Mouse (Mus musculus): ENCODE data around the gene Gcdh. TPM values are rescaled to one million over a fixed set of nuclear protein-coding genes. Genes with fewer than 3 reads are reported as not detected.
"Not testable (repeated sequence)": the region's sequence is repeated elsewhere in the genome, so short reads cannot be mapped to it uniquely, and the experiment has no call there.

The Gcdh gene
- polyA plus RNA-seq, 1 experiment from 2014 or later: 33.5 TPM

- Histone ChIP-seq H3K4me1 (ENCODE audit: control insufficient read depth, insufficient read depth, low read length) (no peaks in the 10 kb centered on the region), H3K9ac (replicated peaks; ENCODE audit: low read depth, low read length) (no peak overlapping the region), H3K4me2 (ENCODE audit: low read depth, low read length) (peak overlapping the region; percentile 40), H3K27ac (ENCODE audit: low read depth, low read length) (no peak overlapping the region), H3K9me3 (ENCODE audit: control insufficient read depth, low read length) (no peaks in the 10 kb centered on the region), H3K36me3 (ENCODE audit: control insufficient read depth, insufficient read depth, low read length) (peaks cover 67% of the 10 kb centered on the region), H3K27me3 (ENCODE audit: control insufficient read depth, insufficient read depth, low read length) (peaks cover 28% of the 10 kb centered on the region), H3K4me3 (ENCODE audit: low read depth, low read length) (no peak overlapping the region)
- no peak for ATAC-seq (ENCODE audit: low read depth)
- WGBS: 20% methylated on average over 9 of the region's 9 CpGs
Measured at GRCm38 (mm10) chr8:84913502-84913900, 19.8 kb upstream of the Gcdh start.

- Histone ChIP-seq H3K36me3 (ENCODE audit: control insufficient read depth, insufficient read depth, low read length) (peaks cover 62% of the 10 kb centered on the region), H3K27me3 (ENCODE audit: control insufficient read depth, insufficient read depth, low read length) (peaks cover 28% of the 10 kb centered on the region), H3K9me3 (ENCODE audit: control insufficient read depth, low read length) (no peaks in the 10 kb centered on the region), H3K4me1 (ENCODE audit: control insufficient read depth, insufficient read depth, low read length) (no peaks in the 10 kb centered on the region), H3K4me2 (ENCODE audit: low read depth, low read length) (peak overlapping the region; percentile 40), H3K27ac (ENCODE audit: low read depth, low read length) (no peak overlapping the region), H3K4me3 (ENCODE audit: low read depth, low read length) (peak overlapping the region; percentile 10; the same call in 1 of the 2 replicates), H3K9ac (replicated peaks; ENCODE audit: low read depth, low read length) (no peak overlapping the region)
- 4% methylated on average over 55 of the region's 55 CpGs for WGBS
- no peak for ATAC-seq (ENCODE audit: low read depth)
Measured at GRCm38 (mm10) chr8:84912895-84913501, 19.3 kb upstream of the Gcdh start.

GRCm38 (mm10) chr8:84912391-84912790 lies 18.7 kb upstream of the Gcdh start:
- Histone ChIP-seq H3K27me3 (ENCODE audit: control insufficient read depth, insufficient read depth, low read length) (peaks cover 28% of the 10 kb centered on the region), H3K4me3 (ENCODE audit: low read depth, low read length) (no peak overlapping the region), H3K4me1 (ENCODE audit: control insufficient read depth, insufficient read depth, low read length) (no peaks in the 10 kb centered on the region), H3K9me3 (ENCODE audit: control insufficient read depth, low read length) (no peaks in the 10 kb centered on the region), H3K4me2 (ENCODE audit: low read depth, low read length) (no peak overlapping the region), H3K9ac (replicated peaks; ENCODE audit: low read depth, low read length) (no peak overlapping the region), H3K27ac (ENCODE audit: low read depth, low read length) (no peak overlapping the region), H3K36me3 (ENCODE audit: control insufficient read depth, insufficient read depth, low read length) (peaks cover 56% of the 10 kb centered on the region)
- 22% methylated on average over 27 of the region's 27 CpGs for WGBS
- ATAC-seq (ENCODE audit: low read depth): no peak

GRCm38 (mm10) chr8:84911854-84912253 lies 18.1 kb upstream of the Gcdh start:
- no peak overlapping the region for H3K4me3 ChIP-seq (ENCODE audit: low read depth, low read length)
- peaks cover 51% of the 10 kb centered on the region for H3K36me3 ChIP-seq (ENCODE audit: control insufficient read depth, insufficient read depth, low read length)
- no peak overlapping the region for H3K4me2 ChIP-seq (ENCODE audit: low read depth, low read length)
- no peaks in the 10 kb centered on the region for H3K4me1 ChIP-seq (ENCODE audit: control insufficient read depth, insufficient read depth, low read length)
- H3K9ac ChIP-seq (replicated peaks; ENCODE audit: low read depth, low read length): no peak overlapping the region
- no peak overlapping the region for H3K27ac ChIP-seq (ENCODE audit: low read depth, low read length)
- ATAC-seq (ENCODE audit: low read depth): no peak
- peaks cover 28% of the 10 kb centered on the region for H3K27me3 ChIP-seq (ENCODE audit: control insufficient read depth, insufficient read depth, low read length)
- H3K9me3 ChIP-seq (ENCODE audit: control insufficient read depth, low read length): no peaks in the 10 kb centered on the region
- 79% methylated on average over 9 of the region's 9 CpGs for WGBS

- 93% methylated on average over 6 of the region's 6 CpGs for WGBS
- Histone ChIP-seq H3K27me3 (ENCODE audit: control insufficient read depth, insufficient read depth, low read length) (peaks cover 23% of the 10 kb centered on the region), H3K4me3 (ENCODE audit: low read depth, low read length) (no peak overlapping the region), H3K9me3 (ENCODE audit: control insufficient read depth, low read length) (no peaks in the 10 kb centered on the region), H3K27ac (ENCODE audit: low read depth, low read length) (no peak overlapping the region), H3K4me1 (ENCODE audit: control insufficient read depth, insufficient read depth, low read length) (no peaks in the 10 kb centered on the region), H3K36me3 (ENCODE audit: control insufficient read depth, insufficient read depth, low read length) (peaks cover 38% of the 10 kb centered on the region), H3K4me2 (ENCODE audit: low read depth, low read length) (no peak overlapping the region), H3K9ac (replicated peaks; ENCODE audit: low read depth, low read length) (no peak overlapping the region)
- ATAC-seq (ENCODE audit: low read depth): no peak
Measured at GRCm38 (mm10) chr8:84910551-84910950, 16.8 kb upstream of the Gcdh start.

- H3K9ac ChIP-seq (replicated peaks; ENCODE audit: low read depth, low read length): no peak overlapping the region
- no peak for ATAC-seq (ENCODE audit: low read depth)
- H3K4me1 ChIP-seq (ENCODE audit: control insufficient read depth, insufficient read depth, low read length): no peaks in the 10 kb centered on the region
- no peak overlapping the region for H3K4me3 ChIP-seq (ENCODE audit: low read depth, low read length)
- H3K4me2 ChIP-seq (ENCODE audit: low read depth, low read length): no peak overlapping the region
- peaks cover 35% of the 10 kb centered on the region for H3K36me3 ChIP-seq (ENCODE audit: control insufficient read depth, insufficient read depth, low read length)
- no peak overlapping the region for H3K27ac ChIP-seq (ENCODE audit: low read depth, low read length)
- H3K27me3 ChIP-seq (ENCODE audit: control insufficient read depth, insufficient read depth, low read length): peaks cover 17% of the 10 kb centered on the region
- 86% methylated on average over 5 of the region's 5 CpGs for WGBS
- H3K9me3 ChIP-seq (ENCODE audit: control insufficient read depth, low read length): no peaks in the 10 kb centered on the region
Measured at GRCm38 (mm10) chr8:84909949-84910348, 16.2 kb upstream of the Gcdh start.

- peak; percentile 19 for ATAC-seq (ENCODE audit: low read depth)
- H3K36me3 ChIP-seq (ENCODE audit: control insufficient read depth, insufficient read depth, low read length): peaks cover 34% of the 10 kb centered on the region
- H3K9ac ChIP-seq (replicated peaks; ENCODE audit: low read depth, low read length): no peak overlapping the region
- WGBS: 50% methylated on average over 20 of the region's 20 CpGs
- peak overlapping the region; percentile 33 for H3K4me3 ChIP-seq (ENCODE audit: low read depth, low read length)
- no peaks in the 10 kb centered on the region for H3K9me3 ChIP-seq (ENCODE audit: control insufficient read depth, low read length)
- H3K27ac ChIP-seq (ENCODE audit: low read depth, low read length): no peak overlapping the region
- no peaks in the 10 kb centered on the region for H3K4me1 ChIP-seq (ENCODE audit: control insufficient read depth, insufficient read depth, low read length)
- peaks cover 15% of the 10 kb centered on the region for H3K27me3 ChIP-seq (ENCODE audit: control insufficient read depth, insufficient read depth, low read length)
- peak overlapping the region; percentile 59 for H3K4me2 ChIP-seq (ENCODE audit: low read depth, low read length)
Measured at GRCm38 (mm10) chr8:84909162-84909767, 15.5 kb upstream of the Gcdh start.

GRCm38 (mm10) chr8:84908421-84909161 lies 14.9 kb upstream of the Gcdh start, which contains the start of gene Dnase2a:
Gene Dnase2a, plus strand, starts transcription at chr8:84908560.
- no peak within 1 kb of the TSS for H3K27ac ChIP-seq (ENCODE audit: low read depth, low read length)
- peaks cover 10% of the 10 kb centered on the region for H3K27me3 ChIP-seq (ENCODE audit: control insufficient read depth, insufficient read depth, low read length)
- peak; percentile 68 for ATAC-seq (ENCODE audit: low read depth)
- H3K9me3 ChIP-seq (ENCODE audit: control insufficient read depth, low read length): no peaks in the 10 kb centered on the region
- peak within 1 kb of the TSS; percentile 59 for H3K4me2 ChIP-seq (ENCODE audit: low read depth, low read length)
- H3K36me3 ChIP-seq (ENCODE audit: control insufficient read depth, insufficient read depth, low read length): peaks cover 31% of the 10 kb centered on the region
- WGBS: 1% methylated on average over 45 of the region's 45 CpGs
- H3K4me1 ChIP-seq (ENCODE audit: control insufficient read depth, insufficient read depth, low read length): 0 out of 2 replicates have a peak, but pooled peaks cover under 1% of the 10 kb centered on the region
- peak within 1 kb of the TSS; percentile 47; the same call in 1 of the 2 replicates for H3K9ac ChIP-seq (replicated peaks; ENCODE audit: low read depth, low read length)
- peak within 1 kb of the TSS; percentile 33 for H3K4me3 ChIP-seq (ENCODE audit: low read depth, low read length)

GRCm38 (mm10) chr8:84907979-84908378 lies 14.3 kb upstream of the Gcdh start:
- not testable (repeated sequence) for H3K27ac ChIP-seq (ENCODE audit: low read depth, low read length); H3K4me1 ChIP-seq (ENCODE audit: control insufficient read depth, insufficient read depth, low read length); ATAC-seq (ENCODE audit: low read depth); H3K9me3 ChIP-seq (ENCODE audit: control insufficient read depth, low read length); H3K9ac ChIP-seq (replicated peaks; ENCODE audit: low read depth, low read length)
- Histone ChIP-seq H3K4me2 (ENCODE audit: low read depth, low read length) (peak overlapping the region; percentile 59), H3K27me3 (ENCODE audit: control insufficient read depth, insufficient read depth, low read length) (peaks cover 10% of the 10 kb centered on the region), H3K36me3 (ENCODE audit: control insufficient read depth, insufficient read depth, low read length) (peaks cover 28% of the 10 kb centered on the region), H3K4me3 (ENCODE audit: low read depth, low read length) (peak overlapping the region; percentile 33)
- 39% methylated on average over 7 of the region's 7 CpGs for WGBS

Data from neural tube, embryonic 14.5 days (tissue).